Comparison of ENCODE assay signal across 12 mouse cellular contexts in the genomic region with DNA sequence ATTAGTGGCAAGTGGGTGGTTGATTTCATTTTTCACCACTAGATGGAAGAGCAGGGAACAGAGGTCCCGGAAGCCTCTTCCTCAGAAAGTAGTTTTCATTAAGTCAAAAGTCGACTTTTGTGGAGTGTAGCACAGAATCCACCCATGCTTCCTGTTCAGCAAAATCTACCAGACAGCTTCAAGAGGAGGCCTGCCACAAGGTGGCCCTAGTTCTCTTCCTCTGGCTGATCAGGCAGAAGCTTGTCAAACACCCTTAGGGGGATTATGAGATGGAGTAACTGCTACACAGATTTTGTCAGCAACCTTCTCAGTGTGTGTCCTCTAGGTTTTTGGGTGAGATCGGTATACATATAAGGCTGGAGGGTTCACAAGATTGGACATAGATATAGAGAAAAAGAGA. TPM values are rescaled to one million over a fixed set of nuclear protein-coding genes. Genes with fewer than 3 reads are reported as not detected.
DNase-seq lines count a peak whose midpoint lies in the region; ATAC-seq and TF ChIP-seq lines count a peak whose summit lies in the region.
"Had no signal": no experiment of that assay in that cellular context is flagged by ENCODE, and none has a peak within 500 bp of the region (broad histone marks: within the 10 kb centered on the region; RNA-seq: fewer than 3 reads in every experiment).

No protein-coding gene starts in this region.

- 52% methylated on average over 3 of the region's 3 CpGs for WGBS in heart, embryonic 11.5 days (ENCODE audit: insufficient replicate concordance)
- WGBS in hindbrain, embryonic 11.5 days = 60% methylated on average over 3 of the region's 3 CpGs

- H3K4me1 ChIP-seq in heart, embryonic 11.5 days (ENCODE audit: control insufficient read depth, insufficient read depth, low read length) = no peaks in the 10 kb centered on the region
- no peaks in the 10 kb centered on the region for H3K4me1 ChIP-seq in ES-Bruce4 (ENCODE audit: control insufficient read depth, insufficient read depth, low read length)
- H3K4me1 ChIP-seq in hindbrain, embryonic 11.5 days (replicated peaks; ENCODE audit: control insufficient read depth, insufficient read depth, low read length) = no peaks in the 10 kb centered on the region

- no peak overlapping the region for H3K27ac ChIP-seq in heart, embryonic 11.5 days (ENCODE audit: low read depth, low read length)
- H3K27ac ChIP-seq in ES-Bruce4 (ENCODE audit: insufficient read depth, low read length) = no peak overlapping the region
- H3K27ac ChIP-seq in hindbrain, embryonic 11.5 days (ENCODE audit: low read depth, low read length) = no peak overlapping the region

- no peaks in the 10 kb centered on the region for H3K9me3 ChIP-seq in heart, embryonic 11.5 days (replicated peaks; ENCODE audit: control insufficient read depth, low read length)
- H3K9me3 ChIP-seq in ES-Bruce4 (replicated peaks; ENCODE audit: control insufficient read depth, insufficient read depth, low read length, poor library complexity, severe bottlenecking) = no peaks in the 10 kb centered on the region
- no peaks in the 10 kb centered on the region for H3K9me3 ChIP-seq in hindbrain, embryonic 11.5 days (ENCODE audit: control insufficient read depth, low read length)

- TF ChIP-seq EP300 in ES-Bruce4 (IDR thresholded peaks at IDR 0.05; ENCODE audit: insufficient read depth, low read depth, low read length) = no peak

- no peak for ATAC-seq in heart, embryonic 11.5 days (replicated peaks; ENCODE audit: insufficient number of reproducible peaks, low FRiP score, low TSS enrichment)
- ATAC-seq in hindbrain, embryonic 11.5 days (ENCODE audit: low FRiP score) = no peak

- no peaks in the 10 kb centered on the region for H3K27me3 ChIP-seq in heart, embryonic 11.5 days (ENCODE audit: control insufficient read depth, insufficient read depth, low read length)
- no peaks in the 10 kb centered on the region for H3K27me3 ChIP-seq in ES-Bruce4 (ENCODE audit: control insufficient read depth, insufficient read depth, low read length, poor library complexity, severe bottlenecking)
- H3K27me3 ChIP-seq in hindbrain, embryonic 11.5 days (ENCODE audit: control insufficient read depth, insufficient read depth, low read length) = no peaks in the 10 kb centered on the region

- H3K4me3 ChIP-seq in heart, embryonic 11.5 days (ENCODE audit: low read depth, low read length) = no peak overlapping the region
- no peak overlapping the region for H3K4me3 ChIP-seq in ES-Bruce4 (ENCODE audit: low read depth, low read length)
- H3K4me3 ChIP-seq in hindbrain, embryonic 11.5 days (ENCODE audit: low read depth, low read length) = no peak overlapping the region

- no peak overlapping the region for H3K4me2 ChIP-seq in heart, embryonic 11.5 days
- no peak overlapping the region for H3K4me2 ChIP-seq in hindbrain, embryonic 11.5 days (replicated peaks; ENCODE audit: low read depth, low read length)

- peak; percentile 56 to 64 for DNase-seq in heart, adult 18-20 months
- peak; percentile 38 for DNase-seq in heart, adult 8-10 months (ENCODE audit: low spot score)
- DNase-seq in lung, postnatal 25 days (ENCODE audit: low spot score) = peak; percentile 48
- no peak for DNase-seq in cerebellum, postnatal 25 days
- no peak for DNase-seq in hindbrain, embryonic 11.5 days (ENCODE audit: low spot score)
- DNase-seq in cerebellum, adult 9-10 months = no peak

- no peaks in the 10 kb centered on the region for H3K36me3 ChIP-seq in heart, embryonic 11.5 days (ENCODE audit: control insufficient read depth, insufficient read depth, low read length)
- no peaks in the 10 kb centered on the region for H3K36me3 ChIP-seq in ES-Bruce4 (ENCODE audit: control insufficient read depth, insufficient read depth, low read length, poor library complexity, severe bottlenecking)
- no peaks in the 10 kb centered on the region for H3K36me3 ChIP-seq in hindbrain, embryonic 11.5 days (ENCODE audit: control insufficient read depth, insufficient read depth, low read length)

- TF ChIP-seq POLR2A in ES-Bruce4 (IDR thresholded peaks at IDR 0.05; ENCODE audit: insufficient read depth, low read length) = no peak

- peak; percentile 24 for TF ChIP-seq CTCF in ES-Bruce4 (IDR thresholded peaks at IDR 0.05; ENCODE audit: low read depth, low read length)

- no peak overlapping the region for H3K9ac ChIP-seq in heart, embryonic 11.5 days (ENCODE audit: low read depth, low read length)
- H3K9ac ChIP-seq in ES-Bruce4 (ENCODE audit: low read depth, poor library complexity, severe bottlenecking) = no peak overlapping the region
- no peak overlapping the region for H3K9ac ChIP-seq in hindbrain, embryonic 11.5 days (ENCODE audit: low read depth, low read length)

RNA-seq across cellular contexts. Expression of a gene that starts 23.4 kb away (rescaled TPM):
- not detected for total RNA-seq in heart, adult 18-20 months (2021)
- polyA plus RNA-seq in heart, embryonic 11.5 days (2014; fragmentation: Nextera tagmentation; extraction: Ambion mirVana) = not detected in 2 replicates
- not detected in 2 replicates for polyA plus RNA-seq in ES-Bruce4 (2011; ENCODE audit: insufficient read depth, insufficient read length, low read depth, missing spikeins)
- not detected for total RNA-seq in heart, adult 8-10 months (2022)
- polyA plus RNA-seq in hindbrain, embryonic 11.5 days (2014; fragmentation: Nextera tagmentation; extraction: Ambion mirVana) = not detected in 2 replicates
- total RNA-seq: MEL had no signal
- polyA plus RNA-seq: intestine, embryonic 14.5 days; lung, embryonic 16.5 days had no signal

RNA-seq across cellular contexts. Expression of a gene that starts 38.2 kb away (rescaled TPM):
- under 1 TPM in 1 of 2 experiments, not detected in 1; 0.42 TPM for total RNA-seq in heart, adult 18-20 months (2021)
- polyA plus RNA-seq in heart, embryonic 11.5 days (2014; fragmentation: Nextera tagmentation; extraction: Ambion mirVana) = not detected in 2 replicates
- 0.67 and 1.1 TPM in 2 replicates for polyA plus RNA-seq in ES-Bruce4 (2011; ENCODE audit: insufficient read depth, insufficient read length, low read depth, missing spikeins)
- under 1 TPM in 2 of 4 experiments, not detected in 2; 0.31 to 0.92 TPM for total RNA-seq in heart, adult 8-10 months (2022)
- 0.15 TPM in 1 of 2 replicates, not detected in the other for polyA plus RNA-seq in hindbrain, embryonic 11.5 days (2014; fragmentation: Nextera tagmentation; extraction: Ambion mirVana)
- total RNA-seq: MEL had no signal
- polyA plus RNA-seq: embryonic facial prominence, embryonic 14.5 days; lung, embryonic 16.5 days had no signal

RNA-seq across cellular contexts. Expression of a gene that starts 39.9 kb away (rescaled TPM):
- total RNA-seq in heart, adult 18-20 months (2021) = not detected
- not detected in 2 replicates for polyA plus RNA-seq in heart, embryonic 11.5 days (2014; fragmentation: Nextera tagmentation; extraction: Ambion mirVana)
- polyA plus RNA-seq in ES-Bruce4 (2011; ENCODE audit: insufficient read depth, insufficient read length, low read depth, missing spikeins) = not detected in 2 replicates
- not detected for total RNA-seq in heart, adult 8-10 months (2022)
- not detected in 2 replicates for polyA plus RNA-seq in hindbrain, embryonic 11.5 days (2014; fragmentation: Nextera tagmentation; extraction: Ambion mirVana)
- total RNA-seq: MEL had no signal
- polyA plus RNA-seq: embryonic facial prominence, embryonic 14.5 days; intestine, embryonic 14.5 days; lung, embryonic 16.5 days had no signal

Comparison
In these comparisons a context has a peak if more than half of its experiments do, and no peak if none do; other contexts are left out.
1. DNase-seq: peak in heart, adult 18-20 months (2 of 2), heart, adult 8-10 months (single experiment) and lung, postnatal 25 days (single experiment); none in cerebellum, postnatal 25 days (0 of 2), hindbrain, embryonic 11.5 days (single experiment) and cerebellum, adult 9-10 months (single experiment).